Mouse (Mus musculus) myocyte (in vitro differentiated cells): ENCODE results near the gene Ephb4.

ENCODE experiments used
- MAX ChIP-seq: IDR thresholded peaks from one replicate; pipeline ENCODE4 v1.6.1; 2011; ENCODE audit warnings: low read depth, mild to moderate bottlenecking, control low read depth
- MYOG ChIP-seq, 3 experiments: IDR thresholded peaks; one replicate each; pipeline ENCODE4 v1.6.1; 2011; ENCODE audit warnings: control low read depth in 2 of 3, low read depth in 2 of 3, mild to moderate bottlenecking in 2 of 3; ENCODE audit not compliant: insufficient read length in 2 of 3, control insufficient read depth in 1 of 3, insufficient read depth in 1 of 3
- POLR2A ChIP-seq: IDR thresholded peaks from one replicate; pipeline ENCODE4 v1.6.1; 2011; ENCODE audit warnings: low read depth, mild to moderate bottlenecking, control low read depth, moderate library complexity; ENCODE audit not compliant: insufficient read length
- POLR2AphosphoS2 ChIP-seq: IDR thresholded peaks from one replicate; pipeline ENCODE4 v1.6.1; 2011; ENCODE audit warnings: low read depth, control low read depth; ENCODE audit not compliant: insufficient read length
- SRF ChIP-seq: IDR thresholded peaks from one replicate; pipeline ENCODE4 v1.6.1; 2011; ENCODE audit warnings: low read depth; ENCODE audit not compliant: control insufficient read depth, insufficient read length
- TCF3 ChIP-seq: IDR thresholded peaks from one replicate; pipeline ENCODE4 v1.6.1; 2011; ENCODE audit warnings: low read depth, control low read depth; ENCODE audit not compliant: insufficient read length
- USF1 ChIP-seq: IDR thresholded peaks from one replicate; pipeline ENCODE4 v1.6.1; 2011; ENCODE audit warnings: low read depth, mild to moderate bottlenecking, control low read depth, moderate library complexity

DNA sequence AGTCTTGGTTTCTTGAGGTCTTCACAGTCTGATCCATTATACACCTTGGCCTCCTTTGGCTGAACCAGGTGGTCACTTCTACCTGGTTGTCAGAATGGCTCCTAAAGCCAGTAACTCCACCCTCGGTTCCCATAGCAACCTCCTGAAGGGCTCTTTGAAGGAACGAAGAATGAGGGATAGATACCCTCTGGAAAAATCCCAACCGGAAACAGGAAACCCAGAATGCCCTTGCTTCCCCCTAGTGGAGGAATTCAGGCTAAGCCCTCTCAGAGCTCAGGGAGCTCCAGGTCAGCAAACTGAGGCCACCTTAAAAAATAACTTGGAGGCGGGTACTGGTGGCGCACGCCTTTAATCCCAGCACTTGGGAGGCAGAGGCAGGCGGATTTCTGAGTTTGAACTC lies 26.3 kb downstream of the Ephb4 start:
- TF ChIP-seq USF1, result no peak
- TF ChIP-seq POLR2A, result no peak
- no peak for TF ChIP-seq POLR2AphosphoS2
- no peak for TF ChIP-seq MAX
- no peak for TF ChIP-seq SRF
- TF ChIP-seq MYOG (IDR thresholded peaks at IDR 0.05; ENCODE audit: control insufficient read depth in 1 of 3, insufficient read depth in 1 of 3, insufficient read length in 2 of 3, low read depth in 2 of 3), result no peak
- no peak for TF ChIP-seq TCF3
